Mouse (Mus musculus): Measurements from ENCODE around the gene Pqlc3. TPM values are rescaled to one million over a fixed set of nuclear protein-coding genes. Genes with fewer than 3 reads are reported as not detected.
A peak's percentile ranks its signal among the peaks of the same experiment; 100 is the strongest.

The Pqlc3 gene
- total RNA-seq, 1 experiment from 2014 or later = 17.2 TPM

- ATAC-seq (replicated peaks; ENCODE audit: low read depth, poor library complexity, severe bottlenecking) = peak; percentile 93
Measured at GRCm38 (mm10) chr12:17011100-17011870, 11.1 kb upstream of the Pqlc3 start, which contains the start of gene 2410004P03Rik. Gene 2410004P03Rik, minus strand, starts transcription at chr12:17011727.

DNA sequence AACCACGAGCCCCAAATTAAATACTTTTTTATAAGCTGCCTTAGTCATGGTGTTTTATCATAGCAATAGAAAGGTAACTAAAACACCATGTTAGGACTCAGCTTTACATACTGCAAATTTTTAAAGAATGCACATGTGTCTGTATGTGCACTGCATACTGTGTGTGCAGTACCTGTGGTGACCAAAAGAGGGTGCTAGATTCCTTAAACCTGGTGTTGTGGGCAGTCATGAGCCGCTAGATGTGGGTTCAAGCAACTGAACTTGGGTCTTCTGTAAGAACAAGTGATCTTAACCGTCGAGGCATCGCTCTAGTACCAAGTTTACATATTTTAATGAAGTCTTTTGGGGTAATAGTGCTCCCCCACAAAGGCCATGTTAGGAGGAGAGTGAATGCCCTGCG, 9.3 kb upstream of the Pqlc3 start:
- ATAC-seq (replicated peaks; ENCODE audit: low read depth, poor library complexity, severe bottlenecking) = no peak

GRCm38 (mm10) chr12:17001211-17001610, 1.0 kb upstream of the Pqlc3 start:
- ATAC-seq (replicated peaks; ENCODE audit: low read depth, poor library complexity, severe bottlenecking) = no peak

- ATAC-seq (replicated peaks; ENCODE audit: low read depth, poor library complexity, severe bottlenecking) = peak; percentile 60
Measured at GRCm38 (mm10) chr12:17000628-17001027, 420 bp upstream of the Pqlc3 start.

DNA sequence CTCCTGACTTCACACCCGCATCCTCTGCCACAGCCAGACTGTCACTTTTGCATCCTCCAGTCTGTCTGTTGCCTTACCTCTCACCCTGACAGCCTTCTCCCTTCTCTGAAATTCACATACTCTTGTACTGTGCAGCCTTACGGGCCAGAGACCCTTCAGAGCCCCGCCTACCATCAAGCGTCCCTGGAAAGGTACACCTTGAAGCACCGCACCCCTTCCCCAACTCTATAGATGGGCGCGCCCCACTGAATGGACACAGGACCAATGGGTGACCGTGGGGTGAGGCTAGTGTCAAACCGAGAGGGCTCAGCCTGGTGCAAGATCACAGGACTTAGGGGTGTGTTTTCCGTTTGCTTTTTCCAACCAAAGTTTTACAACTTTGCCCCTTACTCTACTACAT, 1.1 kb downstream of the Pqlc3 start:
- ATAC-seq (replicated peaks; ENCODE audit: low read depth, poor library complexity, severe bottlenecking) = no peak

DNA sequence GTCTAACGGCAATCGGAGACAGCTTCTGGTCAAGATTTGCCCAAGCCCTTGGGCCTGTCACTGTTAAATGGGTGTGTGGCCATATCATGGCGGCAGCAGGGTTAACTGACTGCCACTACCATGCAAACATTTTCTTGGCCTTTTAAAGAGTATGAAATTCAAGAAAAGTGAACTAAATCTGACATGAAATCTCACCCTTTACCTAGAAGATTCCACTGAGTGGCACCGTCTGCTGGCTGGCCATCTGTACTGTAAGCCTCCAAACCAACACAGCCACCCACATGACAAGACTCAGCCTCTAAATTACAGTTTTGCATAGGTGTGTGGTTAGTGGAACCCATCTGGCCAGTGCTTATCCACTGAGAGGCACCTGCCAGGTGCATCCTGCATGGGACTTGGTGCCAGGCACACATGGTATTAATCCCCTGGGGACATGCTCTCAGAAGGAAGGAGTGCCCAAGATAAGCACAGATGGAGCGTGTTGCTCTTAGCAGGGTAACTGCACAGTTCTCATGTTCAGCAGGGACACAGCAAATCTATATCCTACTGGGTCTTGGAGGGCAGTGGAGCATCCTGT, 3.2 kb downstream of the Pqlc3 start:
- no peak for ATAC-seq (replicated peaks; ENCODE audit: low read depth, poor library complexity, severe bottlenecking)

DNA sequence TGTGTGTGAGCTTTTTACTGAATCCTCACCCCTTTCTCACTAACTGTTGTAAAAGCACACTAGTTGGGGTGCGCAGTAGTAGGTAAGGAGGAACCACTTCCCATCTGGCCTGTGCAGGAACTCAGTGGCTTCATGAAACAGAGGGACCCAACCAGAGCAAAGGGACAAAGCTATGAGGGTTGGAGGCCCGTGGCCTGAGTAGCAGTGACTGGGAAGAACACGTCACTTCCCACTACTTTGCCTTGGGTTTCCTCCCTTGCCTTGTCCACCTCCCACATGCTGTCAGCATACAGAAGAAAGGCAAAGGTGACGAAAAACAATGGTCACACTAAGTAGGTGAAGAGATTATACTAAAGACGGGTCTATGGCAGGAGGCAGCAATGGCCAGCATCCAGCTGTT, 3.9 kb downstream of the Pqlc3 start:
- ATAC-seq (replicated peaks; ENCODE audit: low read depth, poor library complexity, severe bottlenecking) = no peak

DNA sequence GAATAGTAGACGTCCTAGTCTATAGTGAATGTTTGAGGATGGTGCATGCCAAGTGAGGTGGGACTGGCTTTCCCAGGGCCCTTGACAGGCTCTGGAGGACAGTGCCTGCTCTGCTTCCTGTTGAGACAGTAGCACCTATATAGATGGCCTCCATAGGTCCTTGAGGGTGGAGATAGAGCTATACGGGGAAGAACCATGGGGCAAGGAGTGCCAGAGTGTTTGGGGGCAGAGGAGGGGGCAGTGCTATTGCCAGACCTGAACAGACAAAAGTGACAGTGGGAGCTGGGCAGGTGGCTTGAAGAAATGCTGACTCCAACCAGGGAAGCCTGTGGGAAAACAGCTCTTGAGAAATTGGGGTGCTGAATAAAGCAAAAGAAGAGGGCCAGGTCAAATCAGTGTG, 5.9 kb downstream of the Pqlc3 start:
- no peak for ATAC-seq (replicated peaks; ENCODE audit: low read depth, poor library complexity, severe bottlenecking)

DNA sequence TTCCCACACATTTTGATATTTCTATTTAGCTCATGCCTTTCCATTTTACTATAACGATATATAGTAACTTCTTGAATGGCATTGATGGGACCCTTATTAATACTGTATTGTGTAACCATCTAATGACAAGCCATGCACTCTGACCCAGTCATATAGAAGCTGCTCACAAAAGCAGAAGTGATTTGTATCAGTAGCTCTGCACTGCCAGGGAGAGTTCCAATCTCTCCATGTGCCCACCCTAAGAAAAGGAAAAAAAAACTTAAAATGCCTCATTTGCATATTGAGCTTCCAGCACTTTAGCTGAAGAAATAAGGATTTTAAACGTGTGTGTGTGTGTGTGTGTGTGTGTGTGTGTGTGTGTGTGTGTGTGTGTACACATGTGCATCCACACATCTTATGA, 7.9 kb downstream of the Pqlc3 start:
- no peak for ATAC-seq (replicated peaks; ENCODE audit: low read depth, poor library complexity, severe bottlenecking)

DNA sequence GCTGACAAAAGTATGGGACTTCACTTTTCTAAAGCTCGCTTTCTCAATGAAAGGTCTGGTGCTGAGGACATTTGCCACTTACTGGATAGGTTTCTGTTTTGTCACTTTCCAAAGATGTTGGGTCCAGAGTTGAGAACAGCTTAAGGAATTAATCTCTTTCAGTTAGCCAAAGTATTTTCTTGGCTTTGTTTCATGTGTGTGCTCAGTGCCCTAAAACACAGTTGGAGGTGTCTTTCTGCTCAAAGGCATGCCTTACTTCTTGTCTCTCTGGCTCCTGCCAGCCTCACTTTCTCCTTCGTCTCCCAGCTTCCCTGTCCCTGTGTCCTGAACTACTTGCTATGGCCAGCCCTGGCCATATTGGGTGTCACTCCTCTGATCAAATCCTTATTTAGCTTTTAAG, 8.8 kb downstream of the Pqlc3 start:
- ATAC-seq (replicated peaks; ENCODE audit: low read depth, poor library complexity, severe bottlenecking) = no peak

DNA sequence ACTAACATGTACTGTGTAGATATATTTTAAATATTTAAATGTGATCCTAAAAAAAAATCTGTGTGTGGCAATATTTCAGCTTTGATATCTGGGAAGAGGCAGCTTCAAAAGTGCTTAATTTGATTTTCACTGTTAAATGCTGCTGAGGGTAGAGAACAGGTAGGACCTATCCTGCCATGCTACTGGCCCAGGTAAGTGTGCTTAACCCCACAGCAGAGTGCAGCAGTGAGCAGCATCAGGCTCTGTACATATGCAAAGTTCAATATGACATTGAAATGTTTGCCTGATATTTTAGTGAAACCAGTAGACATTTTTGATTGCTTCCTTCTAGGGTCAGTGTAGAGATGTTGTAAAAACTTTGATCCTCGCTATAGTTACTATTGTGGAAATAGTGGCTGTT, 14.4 kb downstream of the Pqlc3 start:
- no peak for ATAC-seq (replicated peaks; ENCODE audit: low read depth, poor library complexity, severe bottlenecking)

- ATAC-seq (replicated peaks; ENCODE audit: low read depth, poor library complexity, severe bottlenecking) = no peak
Measured at GRCm38 (mm10) chr12:16977120-16977519, 23.1 kb downstream of the Pqlc3 start.

DNA sequence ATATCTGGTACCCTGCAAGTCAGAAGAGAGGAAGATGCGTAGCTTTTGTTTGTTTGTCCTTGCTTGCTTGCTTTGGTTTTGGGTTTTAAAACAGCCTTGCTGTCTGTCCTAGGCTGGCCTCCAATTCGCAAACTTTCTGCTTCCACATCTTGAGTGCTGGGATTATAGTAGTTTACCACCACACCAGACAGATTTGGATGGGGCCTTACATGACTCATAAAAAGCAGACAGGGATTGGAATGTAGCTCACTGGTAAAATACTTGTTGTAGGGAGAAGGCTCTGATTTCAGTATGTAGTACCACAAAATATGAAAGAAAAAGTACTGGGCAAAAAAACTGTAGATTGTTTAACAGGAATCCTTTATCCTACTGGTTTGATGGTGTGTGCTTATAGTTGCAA, 33.4 kb downstream of the Pqlc3 start:
- ATAC-seq (replicated peaks; ENCODE audit: low read depth, poor library complexity, severe bottlenecking) = no peak

DNA sequence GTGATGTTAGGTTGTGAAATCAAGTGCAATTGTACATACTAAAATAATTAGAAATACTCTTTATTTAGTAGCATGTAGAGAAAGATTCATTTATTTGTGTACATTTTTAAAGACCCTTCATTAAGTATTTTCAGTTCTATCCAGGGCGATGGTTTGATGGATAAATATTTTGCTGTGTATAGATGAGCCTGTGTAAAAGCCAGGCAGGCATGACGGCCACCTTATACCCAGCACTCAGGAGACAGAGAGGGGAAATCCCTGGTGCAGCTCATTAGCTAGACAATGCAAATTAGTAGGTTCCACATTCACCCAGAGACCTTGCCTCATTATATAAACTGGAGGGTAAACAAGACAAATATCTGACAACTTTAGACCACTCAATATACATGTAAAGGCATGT, 36.9 kb downstream of the Pqlc3 start:
- no peak for ATAC-seq (replicated peaks; ENCODE audit: low read depth, poor library complexity, severe bottlenecking)

DNA sequence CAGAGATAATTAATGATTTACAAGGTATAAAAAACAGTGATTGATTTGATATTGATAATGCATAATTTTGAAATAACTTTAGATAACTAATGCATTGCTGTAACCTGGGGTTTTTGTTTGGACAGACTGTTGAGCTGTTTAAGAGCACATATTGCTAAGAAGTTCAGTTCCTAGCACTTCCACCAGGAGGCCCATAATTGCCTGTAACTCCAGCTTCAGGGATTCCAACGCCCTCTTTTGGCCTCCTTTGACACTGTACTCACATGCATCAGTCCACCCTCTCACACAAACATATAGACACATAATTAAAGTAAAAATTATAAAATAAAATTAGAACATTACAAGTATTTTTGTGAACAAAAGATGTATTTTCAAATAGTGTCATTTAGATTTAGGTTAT, 41.4 kb downstream of the Pqlc3 start:
- peak; percentile 68 for ATAC-seq (replicated peaks; ENCODE audit: low read depth, poor library complexity, severe bottlenecking)

GRCm38 (mm10) chr12:16948239-16948638, 52.0 kb downstream of the Pqlc3 start:
- no peak for ATAC-seq (replicated peaks; ENCODE audit: low read depth, poor library complexity, severe bottlenecking)

- ATAC-seq (replicated peaks; ENCODE audit: low read depth, poor library complexity, severe bottlenecking) = peak; percentile 62; the same call in 1 of the 2 replicates
Measured at GRCm38 (mm10) chr12:16941976-16942375, 58.2 kb downstream of the Pqlc3 start.

Other genes starting within 250 kb of the Pqlc3 start
- 0.05 TPM in 1 of 2 replicates, not detected in the other for gene Greb1, start 199.5 kb downstream of the Pqlc3 start, total RNA-seq (2017)
- 38.9 and 54.0 TPM in 2 replicates for gene E2f6, start 189.4 kb downstream of the Pqlc3 start, total RNA-seq (2017)
- gene Rock2, start 105.5 kb downstream of the Pqlc3 start, total RNA-seq (2017) = 78.2 and 80.4 TPM in 2 replicates
- 0.87 TPM in 1 of 2 replicates, not detected in the other for gene 2410004P03Rik, start 11.3 kb upstream of the Pqlc3 start, total RNA-seq (2017)
- gene Kcnf1, start 176.5 kb upstream of the Pqlc3 start, total RNA-seq (2017) = not detected in 2 replicates

All from common myeloid progenitor, adult 5-6 weeks (primary cell).